Mouse (Mus musculus): ENCODE measurements at regions not wholly inside any gene's neighbourhood (a gene's known extent, or its start where the extent isn't known, plus 50 kb on each side); places are given as distances from the start of the nearest gene placed in this dataset.

DNA sequence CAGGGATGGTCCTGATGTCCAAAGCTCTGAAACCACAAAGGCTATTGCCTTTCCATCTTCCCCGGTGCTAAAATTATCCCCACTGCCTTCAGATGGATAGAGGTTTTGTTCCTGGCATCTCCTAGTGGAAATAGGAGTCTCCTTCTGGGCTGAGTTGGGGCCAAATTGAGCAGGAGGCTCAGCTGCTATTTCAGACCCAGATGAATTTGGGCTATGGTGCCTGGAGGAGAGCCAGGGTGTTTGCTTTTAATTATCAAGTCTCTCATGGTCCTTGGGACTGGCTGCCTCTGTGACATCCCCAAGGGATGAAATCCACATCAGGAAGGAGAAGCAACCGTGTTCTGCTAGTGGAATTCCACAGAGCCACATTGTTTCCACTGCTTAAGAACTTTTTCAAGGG, 207.3 kb downstream of the Ifng start:
- Histone ChIP-seq H3K4me3 (ENCODE audit: low read length) (no peak overlapping the region), H3K36me3 (ENCODE audit: insufficient read depth, low read length) (no peaks in the 10 kb centered on the region), H3K4me2 (ENCODE audit: low read depth, low read length) (no peak overlapping the region), H3K4me1 (ENCODE audit: insufficient read depth, low read length) (no peaks in the 10 kb centered on the region), H3K9me3 (ENCODE audit: low read length) (no peaks in the 10 kb centered on the region), H3K9ac (replicated peaks; ENCODE audit: low read length) (no peak overlapping the region), H3K27me3 (ENCODE audit: insufficient read depth, low read length) (no peaks in the 10 kb centered on the region), H3K27ac (no peak overlapping the region)
- DNase-seq (ENCODE audit: low spot score) (peak; percentile 56), ATAC-seq (no peak)
- WGBS, result 39% methylated on average over 2 of the region's 2 CpGs
- TF ChIP-seq CTCF (IDR thresholded peaks at IDR 0.05; ENCODE audit: low read depth), result no peak

DNA sequence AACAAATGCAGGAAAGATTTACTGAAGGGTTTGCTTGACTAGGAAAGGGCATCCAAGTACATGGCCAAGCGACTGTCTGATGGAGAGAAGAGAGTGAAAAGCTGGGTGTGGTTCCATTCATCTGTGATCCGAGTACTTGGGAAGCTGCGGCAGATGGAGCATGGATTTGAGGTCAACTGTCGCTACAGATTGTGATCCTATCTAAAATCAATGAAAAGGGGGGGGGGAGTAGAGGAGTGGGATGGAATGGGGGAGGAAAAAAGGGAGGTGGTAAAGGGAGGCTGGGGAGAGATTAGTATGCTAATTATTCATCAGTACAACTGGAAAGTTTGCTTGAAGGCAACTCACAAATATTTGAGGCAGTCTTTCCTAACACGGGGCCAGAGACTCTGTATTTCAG, 213.4 kb downstream of the Dyrk2 start:
- Histone ChIP-seq H3K4me1 (ENCODE audit: insufficient read depth, low read length) (no peaks in the 10 kb centered on the region), H3K4me3 (ENCODE audit: low read length) (no peak overlapping the region), H3K27me3 (ENCODE audit: insufficient read depth, low read length) (no peaks in the 10 kb centered on the region), H3K27ac (no peak overlapping the region), H3K9me3 (ENCODE audit: low read length) (no peaks in the 10 kb centered on the region), H3K4me2 (ENCODE audit: low read depth, low read length) (no peak overlapping the region), H3K9ac (replicated peaks; ENCODE audit: low read length) (no peak overlapping the region), H3K36me3 (ENCODE audit: insufficient read depth, low read length) (no peaks in the 10 kb centered on the region)
- WGBS, result 78% methylated on average over 5 of the region's 5 CpGs
- no peak for ATAC-seq
- DNase-seq (ENCODE audit: low spot score), result no peak
- no peak for TF ChIP-seq CTCF (IDR thresholded peaks at IDR 0.05; ENCODE audit: low read depth)

GRCm38 (mm10) chr10:118666009-118666408, 204.0 kb downstream of the Dyrk2 start:
- H3K27me3 ChIP-seq (ENCODE audit: insufficient read depth, low read length), result no peaks in the 10 kb centered on the region
- no peaks in the 10 kb centered on the region for H3K4me1 ChIP-seq (ENCODE audit: insufficient read depth, low read length)
- ATAC-seq, result no peak
- DNase-seq (ENCODE audit: low spot score), result no peak
- H3K27ac ChIP-seq, result no peak overlapping the region
- H3K36me3 ChIP-seq (ENCODE audit: insufficient read depth, low read length), result no peaks in the 10 kb centered on the region
- WGBS, result 67% methylated on average over 3 of the region's 3 CpGs
- H3K4me2 ChIP-seq (ENCODE audit: low read depth, low read length), result no peak overlapping the region
- H3K9me3 ChIP-seq (ENCODE audit: low read length), result no peaks in the 10 kb centered on the region
- no peak overlapping the region for H3K4me3 ChIP-seq (ENCODE audit: low read length)
- no peak for TF ChIP-seq CTCF (IDR thresholded peaks at IDR 0.05; ENCODE audit: low read depth)
- H3K9ac ChIP-seq (replicated peaks; ENCODE audit: low read length), result no peak overlapping the region

DNA sequence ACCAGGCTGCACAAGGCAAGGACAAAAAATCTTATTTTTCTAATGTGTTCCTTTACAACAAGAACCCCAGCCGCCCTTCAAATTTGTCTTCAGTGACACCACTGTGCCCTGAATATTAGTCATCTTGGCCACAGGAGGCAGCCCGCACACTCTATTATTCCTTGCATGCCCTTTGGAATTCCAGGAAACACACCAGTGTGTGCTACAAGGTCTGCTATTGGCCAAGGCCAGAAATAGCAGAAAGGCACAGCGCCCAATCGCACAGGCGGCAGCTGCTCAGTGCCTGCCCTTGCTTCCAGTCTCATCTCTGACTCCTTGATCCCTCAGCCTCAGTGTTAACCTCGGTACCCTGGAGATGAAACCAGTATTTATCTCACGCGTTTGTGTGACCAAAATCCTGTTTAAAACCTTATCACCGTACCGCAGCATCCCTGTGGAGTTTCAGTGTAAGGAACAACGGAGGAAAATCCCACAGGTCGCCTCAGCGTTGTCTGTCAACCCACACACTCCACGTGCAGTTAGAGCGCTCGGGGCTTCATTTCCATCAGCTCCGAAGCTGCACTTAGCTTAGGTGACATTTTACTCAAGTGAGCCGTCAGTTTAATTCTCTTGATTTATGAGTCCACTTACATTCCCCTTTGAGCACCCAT, 194.1 kb downstream of the Dyrk2 start:
- no peak overlapping the region for H3K9ac ChIP-seq (replicated peaks; ENCODE audit: low read length)
- peak overlapping the region; percentile 7; the same call in 1 of the 2 replicates for H3K4me3 ChIP-seq (ENCODE audit: low read length)
- peak; percentile 89 for ATAC-seq
- peak; percentile 67 for DNase-seq (ENCODE audit: low spot score)
- no peaks in the 10 kb centered on the region for H3K36me3 ChIP-seq (ENCODE audit: insufficient read depth, low read length)
- WGBS, result 36% methylated on average over 18 of the region's 18 CpGs
- H3K4me1 ChIP-seq (ENCODE audit: insufficient read depth, low read length), result no peaks in the 10 kb centered on the region
- no peak overlapping the region for H3K27ac ChIP-seq
- H3K9me3 ChIP-seq (ENCODE audit: low read length), result no peaks in the 10 kb centered on the region
- H3K27me3 ChIP-seq (ENCODE audit: insufficient read depth, low read length), result no peaks in the 10 kb centered on the region
- H3K4me2 ChIP-seq (ENCODE audit: low read depth, low read length), result peak overlapping the region; percentile 48
- peak; percentile 23 for TF ChIP-seq CTCF (IDR thresholded peaks at IDR 0.05; ENCODE audit: low read depth)

DNA sequence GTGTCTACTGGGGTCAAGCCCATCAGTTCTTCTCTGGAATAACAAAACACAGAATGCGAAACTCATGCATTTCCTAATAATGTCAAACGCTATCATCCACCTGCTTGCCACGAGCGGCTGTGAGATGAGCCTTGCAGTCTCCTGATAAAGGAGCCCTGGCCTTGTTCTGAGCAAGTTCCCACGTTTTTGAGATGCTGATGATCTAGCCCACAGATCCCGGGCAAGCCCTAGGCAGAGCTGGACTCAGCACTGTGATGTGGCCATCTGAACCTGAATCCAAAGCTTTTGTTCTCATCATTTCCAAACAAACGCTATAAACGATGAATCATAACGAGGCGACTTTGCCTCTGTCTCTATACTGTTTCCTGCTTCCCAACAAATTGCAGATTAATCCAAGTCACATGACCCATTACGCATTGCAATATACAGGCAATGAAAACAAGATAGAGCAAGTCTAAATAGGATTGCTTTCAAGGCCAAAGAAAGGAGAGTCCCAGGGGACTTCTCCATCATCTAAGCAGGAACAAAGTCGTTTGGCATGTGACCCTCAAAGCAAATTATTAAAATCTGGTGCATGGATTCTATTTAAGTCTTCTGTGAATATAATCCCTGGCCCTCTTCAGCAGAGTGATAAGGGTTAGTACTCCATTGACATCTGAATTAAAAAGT, 191.1 kb downstream of the Dyrk2 start:
- ATAC-seq (no peak), DNase-seq (ENCODE audit: low spot score) (no peak)
- Histone ChIP-seq H3K9me3 (ENCODE audit: low read length) (no peaks in the 10 kb centered on the region), H3K4me3 (ENCODE audit: low read length) (no peak overlapping the region), H3K4me2 (ENCODE audit: low read depth, low read length) (no peak overlapping the region), H3K9ac (replicated peaks; ENCODE audit: low read length) (no peak overlapping the region), H3K4me1 (ENCODE audit: insufficient read depth, low read length) (no peaks in the 10 kb centered on the region), H3K27me3 (ENCODE audit: insufficient read depth, low read length) (no peaks in the 10 kb centered on the region), H3K36me3 (ENCODE audit: insufficient read depth, low read length) (no peaks in the 10 kb centered on the region), H3K27ac (no peak overlapping the region)
- TF ChIP-seq CTCF (IDR thresholded peaks at IDR 0.05; ENCODE audit: low read depth), result no peak
- WGBS, result 69% methylated on average over 12 of the region's 12 CpGs

DNA sequence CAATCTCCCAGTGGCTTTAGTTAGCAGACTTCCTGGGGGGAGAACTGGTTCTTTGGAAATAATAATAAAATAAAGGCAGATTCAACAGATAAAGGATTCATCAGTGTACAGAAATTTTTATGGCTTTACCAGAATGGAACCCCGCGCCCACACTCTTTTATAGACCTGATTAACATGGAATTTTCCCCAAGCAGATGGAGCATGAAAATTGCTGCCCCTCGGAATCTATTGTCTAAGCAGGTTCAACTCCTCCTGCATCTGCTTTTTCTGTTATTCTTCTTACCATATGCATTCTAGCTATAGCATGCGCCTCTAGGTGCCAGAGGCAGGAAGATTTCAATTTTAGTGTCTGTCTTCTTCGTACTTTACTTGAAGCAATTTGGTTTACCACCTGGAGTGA, 190.5 kb downstream of the Dyrk2 start:
- H3K4me2 ChIP-seq (ENCODE audit: low read depth, low read length), result no peak overlapping the region
- no peak overlapping the region for H3K9ac ChIP-seq (replicated peaks; ENCODE audit: low read length)
- DNase-seq (ENCODE audit: low spot score) (no peak), ATAC-seq (no peak)
- 59% methylated on average over 5 of the region's 5 CpGs for whole genome bisulfite sequencing
- H3K4me3 ChIP-seq (ENCODE audit: low read length), result no peak overlapping the region
- H3K4me1 ChIP-seq (ENCODE audit: insufficient read depth, low read length), result no peaks in the 10 kb centered on the region
- no peak overlapping the region for H3K27ac ChIP-seq
- H3K27me3 ChIP-seq (ENCODE audit: insufficient read depth, low read length), result no peaks in the 10 kb centered on the region
- no peaks in the 10 kb centered on the region for H3K9me3 ChIP-seq (ENCODE audit: low read length)
- no peak for TF ChIP-seq CTCF (IDR thresholded peaks at IDR 0.05; ENCODE audit: low read depth)
- no peaks in the 10 kb centered on the region for H3K36me3 ChIP-seq (ENCODE audit: insufficient read depth, low read length)

DNA sequence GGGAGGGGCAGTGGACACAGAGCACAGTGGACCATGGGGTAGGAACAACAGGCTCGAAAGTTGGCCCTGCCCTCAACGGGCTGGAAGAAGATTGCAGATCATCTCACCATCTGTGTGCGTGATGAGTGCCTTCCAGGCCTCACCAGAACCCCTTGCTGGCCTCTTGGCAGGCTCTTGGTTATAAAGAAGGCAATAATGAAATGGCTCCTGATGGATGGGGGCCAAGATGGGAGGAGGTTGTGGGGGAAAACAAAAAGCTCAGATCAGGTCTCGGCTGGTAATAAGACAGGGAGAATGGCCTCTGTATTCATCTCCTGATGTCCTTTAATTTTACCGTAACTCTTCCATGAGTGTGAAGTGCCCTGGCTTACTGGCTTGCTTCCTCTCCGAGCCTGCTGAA, 189.1 kb downstream of the Dyrk2 start:
- ATAC-seq (no peak), DNase-seq (ENCODE audit: low spot score) (no peak)
- WGBS, result 58% methylated on average over 6 of the region's 6 CpGs
- Histone ChIP-seq H3K4me2 (ENCODE audit: low read depth, low read length) (no peak overlapping the region), H3K27me3 (ENCODE audit: insufficient read depth, low read length) (no peaks in the 10 kb centered on the region), H3K36me3 (ENCODE audit: insufficient read depth, low read length) (no peaks in the 10 kb centered on the region), H3K4me1 (ENCODE audit: insufficient read depth, low read length) (no peaks in the 10 kb centered on the region), H3K9me3 (ENCODE audit: low read length) (no peaks in the 10 kb centered on the region), H3K4me3 (ENCODE audit: low read length) (no peak overlapping the region), H3K27ac (no peak overlapping the region), H3K9ac (replicated peaks; ENCODE audit: low read length) (no peak overlapping the region)
- no peak for TF ChIP-seq CTCF (IDR thresholded peaks at IDR 0.05; ENCODE audit: low read depth)

Data from hindbrain, postnatal 0 days (tissue).